Mouse (Mus musculus) CH12.LX (cell line): ENCODE measurements at regions not wholly inside any gene's neighbourhood (a gene's known extent, or its start where the extent isn't known, plus 50 kb on each side); places are given as distances from the start of the nearest gene placed in this dataset.

Source experiments
- DNase-seq: peaks from one replicate; pipeline ENCODE4 v3.0.0-alpha.2; 2013; ENCODE audit errors: extremely low read depth
- H3K27ac ChIP-seq: 2 replicates; pipeline ENCODE4 v1.5.1; 2012; ENCODE audit warnings: low read depth, mild to moderate bottlenecking, control low read depth, moderate library complexity; ENCODE audit not compliant: insufficient read depth
- H3K27me3 ChIP-seq: replicated peaks from 2 replicates; pipeline ENCODE3; 2012; ENCODE audit warnings: inconsistent platforms
- H3K36me3 ChIP-seq, 2 experiments: replicated peaks in 1 of 2; 2 replicates each; pipeline versions ENCODE3 to v1.6.1; 2012; ENCODE audit warnings: inconsistent platforms in 1 of 2, low read length in 1 of 2, mild to moderate bottlenecking in 1 of 2, mixed read lengths in 1 of 2, moderate library complexity in 1 of 2; ENCODE audit not compliant: control insufficient read depth in 1 of 2, insufficient read depth in 1 of 2
- H3K4me1 ChIP-seq, 2 experiments: 2 replicates each; pipeline ENCODE4 v1.6.1; 2012; ENCODE audit warnings: inconsistent platforms in 1 of 2, moderate library complexity in 1 of 2; ENCODE audit not compliant: insufficient read depth in 2 of 2, control insufficient read depth in 1 of 2
- H3K4me2 ChIP-seq: 2 replicates; pipeline ENCODE4 v1.6.1; 2012; ENCODE audit warnings: low read depth, mild to moderate bottlenecking, control low read depth; ENCODE audit not compliant: poor library complexity, insufficient read depth, severe bottlenecking
- H3K4me3 ChIP-seq, 3 experiments: fragments of 150-350 bp in 1 of 3; sonication (generic) in 1 of 3; replicated peaks in 1 of 3; 2 replicates each; pipeline versions ENCODE3 to v1.5.1; 2011 to 2012; ENCODE audit warnings: low read depth in 2 of 3, low read length in 2 of 3, mild to moderate bottlenecking in 2 of 3, moderate library complexity in 2 of 3, control low read depth in 1 of 3, improper control_type of control experiment in 1 of 3, inconsistent platforms in 1 of 3, mixed read lengths in 1 of 3; ENCODE audit not compliant: poor library complexity in 1 of 3
- H3K79me2 ChIP-seq: replicated peaks from 2 replicates; pipeline ENCODE4 v1.6.1; 2012; ENCODE audit warnings: mild to moderate bottlenecking, moderate library complexity; ENCODE audit not compliant: control insufficient read depth, poor library complexity, insufficient read depth, severe bottlenecking; ENCODE audit errors: extremely low read depth
- H3K9ac ChIP-seq: 2 replicates; pipeline ENCODE4 v1.6.1; 2012; ENCODE audit warnings: low read depth, mild to moderate bottlenecking, control low read depth, moderate library complexity; ENCODE audit not compliant: insufficient read depth
- H3K9me3 ChIP-seq: replicated peaks from 2 replicates; pipeline ENCODE3; 2012; ENCODE audit warnings: low read length, inconsistent platforms, mixed read lengths
- BHLHE40 ChIP-seq: IDR thresholded peaks from 2 replicates; pipeline ENCODE4 v1.6.1; 2011; ENCODE audit warnings: mild to moderate bottlenecking, low read depth, low read length, improper control_type of control experiment
- CHD1 ChIP-seq: IDR thresholded peaks from 2 replicates; pipeline ENCODE4 v1.6.1; 2012; ENCODE audit warnings: low read depth, low read length, improper control_type of control experiment, inconsistent platforms
- CHD2 ChIP-seq: IDR thresholded peaks from 2 replicates; pipeline ENCODE4 v1.6.1; 2011; ENCODE audit warnings: low read length, improper control_type of control experiment
- CTCF ChIP-seq, 2 experiments: IDR thresholded peaks in 1 of 2; conservative IDR thresholded peaks in 1 of 2; 2 replicates each; pipeline ENCODE4 v1.5.1; 2011 to 2012; ENCODE audit warnings: low read depth in 2 of 2, low read length in 2 of 2, improper control_type of control experiment in 1 of 2, inconsistent platforms in 1 of 2, mild to moderate bottlenecking in 1 of 2, moderate library complexity in 1 of 2
- EP300 ChIP-seq: IDR thresholded peaks from 2 replicates; pipeline ENCODE4 v1.6.1; 2011; ENCODE audit warnings: low read length, improper control_type of control experiment
- ETS1 ChIP-seq: conservative IDR thresholded peaks from 2 replicates; pipeline ENCODE4 v1.6.1; 2012; ENCODE audit warnings: low read depth, mild to moderate bottlenecking, inconsistent platforms, low read length, improper control_type of control experiment, moderate library complexity
- HCFC1 ChIP-seq: IDR thresholded peaks from 2 replicates; pipeline ENCODE4 v1.6.1; 2012; ENCODE audit warnings: low read depth, mild to moderate bottlenecking, inconsistent platforms, low read length, improper control_type of control experiment
- JUN ChIP-seq: IDR thresholded peaks from 2 replicates; pipeline ENCODE4 v1.6.1; 2011; ENCODE audit warnings: low read depth, mild to moderate bottlenecking, low read length, improper control_type of control experiment, moderate library complexity; ENCODE audit not compliant: insufficient read depth
- JUND ChIP-seq: conservative IDR thresholded peaks from 2 replicates; pipeline ENCODE4 v1.6.1; 2011; ENCODE audit warnings: low read depth, low read length, improper control_type of control experiment
- KAT2A ChIP-seq: IDR thresholded peaks from 2 replicates; pipeline ENCODE4 v1.6.1; 2012; ENCODE audit warnings: low read length, improper control_type of control experiment, inconsistent platforms; ENCODE audit not compliant: insufficient replicate concordance
- MAFK ChIP-seq: IDR thresholded peaks from 2 replicates; pipeline ENCODE4 v1.6.1; 2011; ENCODE audit warnings: low read length, improper control_type of control experiment; ENCODE audit not compliant: insufficient replicate concordance
- MAZ ChIP-seq: IDR thresholded peaks from 2 replicates; pipeline ENCODE4 v1.6.1; 2012; ENCODE audit warnings: low read depth, mild to moderate bottlenecking, inconsistent platforms, low read length, improper control_type of control experiment, moderate library complexity
- NELFE ChIP-seq: IDR thresholded peaks from 2 replicates; pipeline ENCODE4 v1.6.1; 2011; ENCODE audit warnings: low read depth, low read length, improper control_type of control experiment
- NRF1 ChIP-seq: IDR thresholded peaks from 2 replicates; pipeline ENCODE4 v1.6.1; 2014; ENCODE audit warnings: low read depth, mild to moderate bottlenecking, inconsistent platforms, low read length, improper control_type of control experiment, moderate library complexity
- PAX5 ChIP-seq: IDR thresholded peaks from 2 replicates; pipeline ENCODE4 v1.6.1; 2012; ENCODE audit warnings: low read length, inconsistent platforms, mixed read lengths
- POLR2AphosphoS2 ChIP-seq: IDR thresholded peaks from 2 replicates; pipeline ENCODE4 v1.6.1; 2011; ENCODE audit warnings: low read depth, low read length, improper control_type of control experiment
- TBP ChIP-seq: conservative IDR thresholded peaks from 2 replicates; pipeline ENCODE4 v1.6.1; 2011; ENCODE audit warnings: low read depth, low read length, improper control_type of control experiment
- UBTF ChIP-seq: IDR thresholded peaks from 2 replicates; pipeline ENCODE4 v1.6.1; 2012; ENCODE audit warnings: low read depth, mild to moderate bottlenecking, inconsistent platforms, low read length, improper control_type of control experiment, moderate library complexity
- ZKSCAN1 ChIP-seq: IDR thresholded peaks from 2 replicates; pipeline ENCODE4 v1.6.1; 2012; ENCODE audit warnings: low read depth, inconsistent platforms, low read length, improper control_type of control experiment, borderline replicate concordance
- dilution Hi-C: fragments of 300-500 bp; cut with MboI; formaldehyde crosslinking; loops from 2 replicates; pipeline ENCODE4 v1.14.3; 2020; ENCODE audit warnings: low sequenced_read_pairs; ENCODE audit not compliant: extremely low pct_unique_long_range_greater_than_20kb, extremely low pct_ligation_motif_present
- in situ Hi-C: fragments of 300-500 bp; cut with MboI; formaldehyde crosslinking; loops from 3 replicates; pipeline ENCODE4 v1.14.3; 2019; ENCODE audit warnings: low sequenced_read_pairs, low pct_ligation_motif_present, low pct_unique_long_range_greater_than_20kb, mixed read lengths

- Histone ChIP-seq H3K27me3 (no peaks in the 10 kb centered on the region), H3K36me3 (no peaks in the 10 kb centered on the region), H3K9ac (no peak overlapping the region), H3K4me1 (peaks cover 2 to 3% of the 10 kb centered on the region in 2 experiments; a peak in 1 of 4 replicates), H3K79me2 (no peaks in the 10 kb centered on the region), H3K4me2 (no peak overlapping the region), H3K9me3 (no peaks in the 10 kb centered on the region), H3K4me3 (no peak overlapping the region), H3K27ac (no peak overlapping the region)
- dilution Hi-C loops = no loop called here
- in situ Hi-C loops = no loop called here
- TF ChIP-seq POLR2AphosphoS2 (no peak), CHD1 (no peak), NRF1 (no peak), MAFK (no peak), PAX5 (no peak)
- DNase-seq = no peak
Measured at GRCm38 (mm10) chr10:30411736-30412135, 188.8 kb downstream of the Trmt11 start.

DNA sequence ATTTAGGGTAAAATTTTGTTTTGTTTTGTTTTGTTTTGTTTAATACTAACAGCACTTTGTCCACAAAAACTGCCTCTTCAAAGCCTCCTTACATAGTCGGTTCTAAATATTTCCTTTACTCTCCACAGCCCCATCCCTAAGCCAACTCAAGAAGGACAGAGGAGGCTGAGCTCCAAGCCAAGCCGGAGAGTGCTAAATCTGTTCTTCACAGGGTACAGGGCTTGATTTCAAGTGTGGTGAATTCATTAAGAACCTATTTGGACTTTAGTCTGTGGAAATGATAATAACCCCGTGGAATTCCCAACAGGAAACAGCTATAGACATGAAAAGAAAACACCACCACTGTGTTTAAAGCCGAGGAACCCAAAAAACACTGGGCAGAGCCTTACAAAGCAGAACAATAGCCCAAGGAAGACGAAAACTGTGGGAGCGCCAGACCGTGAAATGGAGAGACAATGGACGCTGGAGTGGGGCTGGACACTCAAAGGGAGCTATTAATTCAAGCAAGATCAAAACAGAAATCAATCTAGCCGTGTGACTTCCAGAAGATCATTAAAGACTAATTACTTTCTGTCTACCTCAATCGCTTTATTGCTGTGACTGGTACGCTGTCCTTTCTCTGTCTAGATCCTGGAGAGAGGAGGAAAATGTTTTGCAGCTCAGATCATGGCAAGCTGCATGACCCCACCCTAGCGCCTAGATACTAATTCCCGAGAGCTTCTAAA lies 194.7 kb downstream of the Trmt11 start:
- Histone ChIP-seq H3K4me2 (no peak overlapping the region), H3K9me3 (no peaks in the 10 kb centered on the region), H3K4me1 (peaks cover 2 to 3% of the 10 kb centered on the region in 2 experiments; a peak in 1 of 4 replicates), H3K79me2 (no peaks in the 10 kb centered on the region), H3K27me3 (no peaks in the 10 kb centered on the region), H3K36me3 (no peaks in the 10 kb centered on the region), H3K4me3 (no peak overlapping the region), H3K9ac (no peak overlapping the region), H3K27ac (no peak overlapping the region)
- dilution Hi-C loops (no loop called here), in situ Hi-C loops (no loop called here)
- TF ChIP-seq ZKSCAN1 (no peak), MAZ (no peak), EP300 (no peak), BHLHE40 (no peak), NELFE (no peak), CHD2 (no peak), KAT2A (no peak), POLR2AphosphoS2 (no peak), HCFC1 (no peak), JUN (no peak), CHD1 (no peak), CTCF (conservative IDR thresholded peaks at IDR 0.05 in 1 of 2, IDR thresholded peaks at IDR 0.05 in 1 of 2; ENCODE audit: low read depth in 2 of 2, low read length in 2 of 2) (no peak), MAFK (no peak), ETS1 (no peak), UBTF (no peak), TBP (no peak), JUND (no peak)
- no peak for DNase-seq
